7 mouse cellular contexts compared by ENCODE assay signal in the genomic region with DNA sequence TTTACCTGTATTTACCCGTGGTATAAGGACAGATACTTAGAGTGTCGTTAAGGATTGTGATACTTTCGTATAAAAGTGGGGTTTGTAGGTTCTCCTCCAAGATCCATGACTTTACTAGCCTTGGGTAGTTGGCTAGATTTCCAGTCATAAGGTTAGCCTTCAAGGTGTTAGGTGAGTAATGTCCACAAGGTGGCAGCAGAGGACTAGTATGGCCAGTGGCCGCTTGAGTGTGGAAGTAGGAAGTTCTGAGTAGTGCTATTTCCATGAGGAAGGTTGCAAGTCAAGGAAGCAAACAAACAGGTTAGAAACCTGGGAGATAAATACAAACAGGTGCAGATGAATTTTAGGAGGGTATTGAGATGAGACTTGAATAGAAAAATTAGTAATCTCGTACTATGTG.
A peak's percentile ranks its signal among the peaks of the same experiment; 100 is the strongest.
DNase-seq lines count a peak whose midpoint lies in the region; ATAC-seq and TF ChIP-seq lines count a peak whose summit lies in the region.

No protein-coding gene starts in this region.

- ATAC-seq in megakaryocyte progenitor cell, adult 5-6 weeks (replicated peaks; ENCODE audit: poor library complexity): peak; percentile 98

- peak overlapping the region; percentile 40 for H3K4me3 ChIP-seq in gastrocnemius, adult 2 months

- DNase-seq in adipocyte (ENCODE audit: low spot score): peak; percentile 91
- DNase-seq in cerebellum, postnatal 4 days (ENCODE audit: low spot score in 2 of 2): peak; percentile 59 to 77
- DNase-seq in gastrocnemius, adult 2 months: peak; percentile 60
- peak; percentile 73 for DNase-seq in hindlimb bud, embryonic 11.5 days (ENCODE audit: extremely low spot score, low read depth, low spot score)
- peak; percentile 78 to 83 for DNase-seq in left cerebral cortex, adult 18-20 months (ENCODE audit: low spot score in 2 of 2)
- peak; percentile 63 for DNase-seq in right cerebral cortex, postnatal 14 days

- intact Hi-C loops in gastrocnemius, adult 2 months (cut with DNase I): no loop called here

- H3K27ac ChIP-seq in gastrocnemius, adult 2 months: no peak overlapping the region

- TF ChIP-seq CTCF in gastrocnemius, adult 2 months (IDR thresholded peaks at IDR 0.05): peak; percentile 92
